Mouse (Mus musculus) ovary, postnatal 14 days (tissue): Measurements from ENCODE around the gene Adcy5.
A peak's percentile ranks its signal among the peaks of the same experiment; 100 is the strongest.

ENCODE experiments used
- DNase-seq: peaks from one replicate; pipeline ENCODE4 v3.0.0; 2022; ENCODE audit warnings: low spot score

Adcy5 gene

GRCm38 (mm10) chr16:35156832-35157231 is 2.2 kb downstream of the Adcy5 start:
- DNase-seq, result no peak

GRCm38 (mm10) chr16:35159532-35159931 is 4.9 kb downstream of the Adcy5 start:
- no peak for DNase-seq

GRCm38 (mm10) chr16:35159991-35160390 is 5.3 kb downstream of the Adcy5 start:
- DNase-seq, result no peak

GRCm38 (mm10) chr16:35164361-35165224 is 9.9 kb downstream of the Adcy5 start:
- no peak for DNase-seq

GRCm38 (mm10) chr16:35165361-35165760 is 10.7 kb downstream of the Adcy5 start:
- no peak for DNase-seq

GRCm38 (mm10) chr16:35165788-35166187 is 11.1 kb downstream of the Adcy5 start:
- no peak for DNase-seq

GRCm38 (mm10) chr16:35169431-35169830 is 14.8 kb downstream of the Adcy5 start:
- no peak for DNase-seq

GRCm38 (mm10) chr16:35172195-35172594 is 17.5 kb downstream of the Adcy5 start:
- no peak for DNase-seq

GRCm38 (mm10) chr16:35178516-35178915 is 23.8 kb downstream of the Adcy5 start:
- no peak for DNase-seq

GRCm38 (mm10) chr16:35179082-35179481 is 24.4 kb downstream of the Adcy5 start:
- DNase-seq, result peak; percentile 77

GRCm38 (mm10) chr16:35183161-35183560 is 28.5 kb downstream of the Adcy5 start:
- no peak for DNase-seq

GRCm38 (mm10) chr16:35188111-35188510 is 33.4 kb downstream of the Adcy5 start:
- no peak for DNase-seq

- DNase-seq, result no peak
Observed at GRCm38 (mm10) chr16:35189420-35190141, 34.9 kb downstream of the Adcy5 start.

GRCm38 (mm10) chr16:35190777-35191176 is 36.1 kb downstream of the Adcy5 start:
- DNase-seq, result no peak

GRCm38 (mm10) chr16:35191271-35191670 is 36.6 kb downstream of the Adcy5 start:
- no peak for DNase-seq

- DNase-seq, result no peak
Observed at GRCm38 (mm10) chr16:35192471-35192870, 37.8 kb downstream of the Adcy5 start.

- no peak for DNase-seq
Observed at GRCm38 (mm10) chr16:35193357-35193756, 38.7 kb downstream of the Adcy5 start.

- DNase-seq, result no peak
Observed at GRCm38 (mm10) chr16:35199721-35200431, 45.2 kb downstream of the Adcy5 start.

- DNase-seq, result no peak
Observed at GRCm38 (mm10) chr16:35200432-35201142, 45.9 kb downstream of the Adcy5 start.

- DNase-seq, result no peak
Observed at GRCm38 (mm10) chr16:35201281-35201680, 46.6 kb downstream of the Adcy5 start.

- DNase-seq, result no peak
Observed at GRCm38 (mm10) chr16:35203511-35203910, 48.8 kb downstream of the Adcy5 start.

GRCm38 (mm10) chr16:35205681-35206080 is 51.0 kb downstream of the Adcy5 start:
- no peak for DNase-seq
